Mouse (Mus musculus): ENCODE measurements around the gene Irf2bp2. TPM values are rescaled to one million over a fixed set of nuclear protein-coding genes. Genes with fewer than 3 reads are reported as not detected.
A peak's percentile ranks its signal among the peaks of the same experiment; 100 is the strongest.

Irf2bp2 gene
- polyA plus RNA-seq, 1 experiment from 2014 or later = 11.7 TPM

DNA sequence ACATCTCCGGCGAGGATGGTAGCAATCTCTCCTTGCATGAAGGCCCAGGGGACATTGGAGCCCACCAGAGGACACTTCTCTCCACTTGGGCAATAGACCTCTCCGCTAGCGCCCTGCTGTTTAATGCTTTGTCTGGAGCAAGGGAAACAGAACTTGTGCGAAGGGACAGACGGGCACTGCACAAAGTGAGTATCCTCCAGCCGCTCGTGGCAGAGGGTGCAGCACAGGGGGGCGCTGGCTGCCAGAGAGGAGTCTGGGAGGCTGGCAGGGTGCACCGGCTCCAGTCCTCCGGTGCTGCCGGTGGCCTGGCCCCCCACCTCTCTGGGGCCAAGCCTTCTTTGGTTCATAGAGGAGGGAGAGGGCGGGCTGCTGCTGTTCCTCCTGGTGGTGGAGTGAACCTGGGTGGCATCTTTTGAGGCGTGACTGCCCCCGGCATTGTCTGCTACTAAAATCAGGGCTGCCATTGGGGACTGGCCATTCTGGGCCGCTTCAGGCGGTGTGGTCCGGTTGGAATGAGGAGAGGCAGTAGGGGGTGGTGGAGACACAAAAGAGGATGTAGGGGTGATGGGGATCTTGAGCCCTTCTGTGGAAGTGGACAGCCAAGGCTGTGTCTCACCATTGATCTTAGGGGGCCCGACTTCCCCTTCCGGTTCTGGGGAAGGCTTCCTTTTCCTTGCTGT, 2.5 kb downstream of the Irf2bp2 start:
- H3K4me2 ChIP-seq (ENCODE audit: low read depth, low read length) = peak overlapping the region; percentile 94
- no peaks in the 10 kb centered on the region for H3K9me3 ChIP-seq (ENCODE audit: control insufficient read depth, low read length)
- peaks cover 33% of the 10 kb centered on the region for H3K4me1 ChIP-seq (replicated peaks; ENCODE audit: control insufficient read depth, insufficient read depth, low read length)
- peak overlapping the region; percentile 100 for H3K9ac ChIP-seq (ENCODE audit: low read length)
- peak overlapping the region; percentile 100 for H3K27ac ChIP-seq (ENCODE audit: low read length)
- ATAC-seq (ENCODE audit: low read depth) = no peak
- peak overlapping the region; percentile 100 for H3K4me3 ChIP-seq (ENCODE audit: low read length)
- under 1% methylated on average over 20 of the region's 20 CpGs for WGBS
- H3K36me3 ChIP-seq (ENCODE audit: control insufficient read depth, insufficient read depth, low read length) = peaks cover 9% of the 10 kb centered on the region; the same call in 1 of the 2 replicates
- H3K27me3 ChIP-seq (ENCODE audit: control insufficient read depth, insufficient read depth, low read depth, low read length) = no peaks in the 10 kb centered on the region

DNA sequence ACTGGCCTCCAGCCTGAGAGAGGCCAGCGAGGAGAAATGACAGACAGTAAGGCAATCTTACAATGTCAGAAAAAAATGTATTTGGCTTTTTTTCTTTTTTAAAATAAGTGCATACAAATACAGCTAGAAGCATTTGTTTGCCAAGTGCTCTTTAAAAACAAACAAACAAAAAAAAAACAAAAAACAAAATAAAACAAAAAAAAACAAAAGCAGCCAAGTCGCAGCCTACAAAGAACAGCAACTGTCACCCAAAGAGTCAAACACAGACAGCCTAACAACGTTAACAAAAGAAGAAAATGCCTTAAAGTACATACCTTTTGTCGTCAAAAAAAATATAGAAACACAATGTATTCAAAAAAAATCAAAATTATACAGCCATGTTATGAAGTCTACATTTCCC, 3.2 kb downstream of the Irf2bp2 start:
- H3K4me2 ChIP-seq (ENCODE audit: low read depth, low read length) = peak overlapping the region; percentile 94
- H3K27ac ChIP-seq (ENCODE audit: low read length) = peak overlapping the region; percentile 74
- H3K9me3 ChIP-seq (ENCODE audit: control insufficient read depth, low read length) = no peaks in the 10 kb centered on the region
- H3K9ac ChIP-seq (ENCODE audit: low read length) = peak overlapping the region; percentile 100
- H3K4me1 ChIP-seq (replicated peaks; ENCODE audit: control insufficient read depth, insufficient read depth, low read length) = peaks cover 35% of the 10 kb centered on the region
- no peaks in the 10 kb centered on the region for H3K27me3 ChIP-seq (ENCODE audit: control insufficient read depth, insufficient read depth, low read depth, low read length)
- H3K36me3 ChIP-seq (ENCODE audit: control insufficient read depth, insufficient read depth, low read length) = peaks cover 9% of the 10 kb centered on the region; the same call in 1 of the 2 replicates
- ATAC-seq (ENCODE audit: low read depth) = no peak
- H3K4me3 ChIP-seq (ENCODE audit: low read length) = peak overlapping the region; percentile 100
- 7% methylated on average over 4 of the region's 4 CpGs for WGBS

DNA sequence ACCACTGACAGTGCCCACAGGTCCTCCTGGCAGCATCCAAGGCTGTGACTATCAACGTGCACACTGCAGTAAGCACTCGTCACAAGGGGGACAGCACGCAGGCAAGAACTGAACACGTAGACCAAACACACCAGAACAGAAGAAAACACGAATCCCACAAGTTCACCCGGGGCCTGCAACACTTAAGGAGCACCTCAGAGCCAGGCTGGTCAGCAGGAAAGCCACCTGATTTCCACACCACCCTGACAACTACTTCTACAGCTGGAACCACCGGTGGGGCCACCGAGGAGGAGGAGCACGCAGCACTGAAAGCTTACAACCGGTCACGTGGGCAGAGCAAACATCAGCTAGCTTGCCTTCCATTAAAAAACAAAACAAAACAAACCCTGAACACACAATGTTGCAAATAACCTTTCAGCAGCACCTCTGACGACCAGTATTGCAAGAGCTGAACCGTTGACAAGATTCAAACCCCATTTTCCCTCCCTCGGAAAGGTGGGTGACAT, 3.7 kb downstream of the Irf2bp2 start:
- peak overlapping the region; percentile 100 for H3K9ac ChIP-seq (ENCODE audit: low read length)
- H3K4me3 ChIP-seq (ENCODE audit: low read length) = peak overlapping the region; percentile 100
- peak overlapping the region; percentile 94 for H3K4me2 ChIP-seq (ENCODE audit: low read depth, low read length)
- peaks cover 9% of the 10 kb centered on the region; the same call in 1 of the 2 replicates for H3K36me3 ChIP-seq (ENCODE audit: control insufficient read depth, insufficient read depth, low read length)
- no peaks in the 10 kb centered on the region for H3K9me3 ChIP-seq (ENCODE audit: control insufficient read depth, low read length)
- no peak for ATAC-seq (ENCODE audit: low read depth)
- no peaks in the 10 kb centered on the region for H3K27me3 ChIP-seq (ENCODE audit: control insufficient read depth, insufficient read depth, low read depth, low read length)
- WGBS = under 1% methylated on average over 14 of the region's 14 CpGs
- peak overlapping the region; percentile 74 for H3K27ac ChIP-seq (ENCODE audit: low read length)
- peaks cover 35% of the 10 kb centered on the region for H3K4me1 ChIP-seq (replicated peaks; ENCODE audit: control insufficient read depth, insufficient read depth, low read length)

- ATAC-seq (ENCODE audit: low read depth) = no peak
- H3K27me3 ChIP-seq (ENCODE audit: control insufficient read depth, insufficient read depth, low read depth, low read length) = no peaks in the 10 kb centered on the region
These were observed 4.2 kb downstream of the Irf2bp2 start for GRCm38 (mm10) chr8:126589507-126590023.

DNA sequence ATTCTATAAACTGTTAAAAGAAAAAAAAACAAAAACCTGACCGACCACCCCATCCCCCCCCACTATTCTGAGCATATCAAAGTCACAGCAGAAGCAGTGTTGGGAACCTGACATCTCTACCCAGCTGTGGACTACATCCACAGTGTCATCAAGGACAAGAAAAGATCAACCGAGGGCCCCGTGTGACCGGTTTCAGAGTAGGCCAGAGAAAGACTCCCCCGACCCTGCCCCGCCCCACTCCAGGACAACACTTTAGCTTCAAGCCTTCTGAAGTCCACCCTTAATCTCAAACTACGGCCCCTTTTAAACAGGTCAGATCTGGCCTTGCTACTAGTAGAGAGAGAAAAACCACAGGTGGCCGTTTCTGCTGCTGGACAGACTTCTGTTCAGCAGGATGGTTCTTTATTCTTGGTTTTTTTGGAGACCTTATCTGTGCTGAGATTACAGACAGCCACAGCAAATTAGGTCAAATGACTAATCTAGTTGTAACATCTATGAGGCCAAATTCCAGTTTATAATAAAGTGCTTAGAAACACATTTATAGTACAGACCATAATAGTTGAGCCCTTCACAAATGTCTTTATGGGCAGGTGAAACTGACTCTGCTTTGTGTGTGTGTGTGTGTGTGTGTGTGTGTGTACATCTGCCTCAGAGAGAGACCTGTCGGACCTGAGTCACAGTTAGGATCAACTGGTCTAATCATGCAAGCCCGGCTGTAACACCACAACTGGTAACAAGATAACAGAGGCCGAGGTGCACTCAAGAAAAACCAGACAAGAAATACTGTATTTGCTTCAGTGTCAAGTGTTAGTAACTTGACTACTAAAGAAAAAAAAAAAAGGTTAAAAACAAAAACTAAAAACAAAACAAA, 4.9 kb downstream of the Irf2bp2 start:
- H3K27me3 ChIP-seq (ENCODE audit: control insufficient read depth, insufficient read depth, low read depth, low read length) = no peaks in the 10 kb centered on the region
- H3K36me3 ChIP-seq (ENCODE audit: control insufficient read depth, insufficient read depth, low read length) = peaks cover 9% of the 10 kb centered on the region; the same call in 1 of the 2 replicates
- peak overlapping the region; percentile 100 for H3K4me3 ChIP-seq (ENCODE audit: low read length)
- WGBS = 4% methylated on average over 11 of the region's 11 CpGs
- peak overlapping the region; percentile 94 for H3K4me2 ChIP-seq (ENCODE audit: low read depth, low read length)
- H3K27ac ChIP-seq (ENCODE audit: low read length) = peak overlapping the region; percentile 59
- H3K9ac ChIP-seq (ENCODE audit: low read length) = peak overlapping the region; percentile 100
- no peak for ATAC-seq (ENCODE audit: low read depth)
- H3K4me1 ChIP-seq (replicated peaks; ENCODE audit: control insufficient read depth, insufficient read depth, low read length) = peaks cover 35% of the 10 kb centered on the region
- no peaks in the 10 kb centered on the region for H3K9me3 ChIP-seq (ENCODE audit: control insufficient read depth, low read length)

More at GRCm38 (mm10) chr8:126589507-126590023, 4.2 kb downstream of the Irf2bp2 start:
- Histone ChIP-seq H3K9ac (ENCODE audit: low read length) (peak overlapping the region; percentile 100), H3K4me2 (ENCODE audit: low read depth, low read length) (peak overlapping the region; percentile 94), H3K9me3 (ENCODE audit: control insufficient read depth, low read length) (no peaks in the 10 kb centered on the region), H3K27ac (ENCODE audit: low read length) (peak overlapping the region; percentile 74), H3K36me3 (ENCODE audit: control insufficient read depth, insufficient read depth, low read length) (peaks cover 9% of the 10 kb centered on the region; the same call in 1 of the 2 replicates), H3K4me3 (ENCODE audit: low read length) (peak overlapping the region; percentile 100), H3K4me1 (replicated peaks; ENCODE audit: control insufficient read depth, insufficient read depth, low read length) (peaks cover 35% of the 10 kb centered on the region)
- WGBS = 4% methylated on average over 1 of the region's 1 CpGs

- Histone ChIP-seq H3K36me3 (ENCODE audit: control insufficient read depth, insufficient read depth, low read length) (peaks cover 9% of the 10 kb centered on the region; the same call in 1 of the 2 replicates), H3K9me3 (ENCODE audit: control insufficient read depth, low read length) (no peaks in the 10 kb centered on the region), H3K27me3 (ENCODE audit: control insufficient read depth, insufficient read depth, low read depth, low read length) (no peaks in the 10 kb centered on the region), H3K27ac (ENCODE audit: low read length) (no peak overlapping the region; the same call in 1 of the 2 replicates), H3K9ac (ENCODE audit: low read length) (peak overlapping the region; percentile 100), H3K4me3 (ENCODE audit: low read length) (peak overlapping the region; percentile 100), H3K4me1 (replicated peaks; ENCODE audit: control insufficient read depth, insufficient read depth, low read length) (peaks cover 43% of the 10 kb centered on the region), H3K4me2 (ENCODE audit: low read depth, low read length) (peak overlapping the region; percentile 94)
- WGBS = 13% methylated on average over 10 of the region's 10 CpGs
- ATAC-seq (ENCODE audit: low read depth) = no peak
These were observed 5.8 kb downstream of the Irf2bp2 start for GRCm38 (mm10) chr8:126587836-126588503.

DNA sequence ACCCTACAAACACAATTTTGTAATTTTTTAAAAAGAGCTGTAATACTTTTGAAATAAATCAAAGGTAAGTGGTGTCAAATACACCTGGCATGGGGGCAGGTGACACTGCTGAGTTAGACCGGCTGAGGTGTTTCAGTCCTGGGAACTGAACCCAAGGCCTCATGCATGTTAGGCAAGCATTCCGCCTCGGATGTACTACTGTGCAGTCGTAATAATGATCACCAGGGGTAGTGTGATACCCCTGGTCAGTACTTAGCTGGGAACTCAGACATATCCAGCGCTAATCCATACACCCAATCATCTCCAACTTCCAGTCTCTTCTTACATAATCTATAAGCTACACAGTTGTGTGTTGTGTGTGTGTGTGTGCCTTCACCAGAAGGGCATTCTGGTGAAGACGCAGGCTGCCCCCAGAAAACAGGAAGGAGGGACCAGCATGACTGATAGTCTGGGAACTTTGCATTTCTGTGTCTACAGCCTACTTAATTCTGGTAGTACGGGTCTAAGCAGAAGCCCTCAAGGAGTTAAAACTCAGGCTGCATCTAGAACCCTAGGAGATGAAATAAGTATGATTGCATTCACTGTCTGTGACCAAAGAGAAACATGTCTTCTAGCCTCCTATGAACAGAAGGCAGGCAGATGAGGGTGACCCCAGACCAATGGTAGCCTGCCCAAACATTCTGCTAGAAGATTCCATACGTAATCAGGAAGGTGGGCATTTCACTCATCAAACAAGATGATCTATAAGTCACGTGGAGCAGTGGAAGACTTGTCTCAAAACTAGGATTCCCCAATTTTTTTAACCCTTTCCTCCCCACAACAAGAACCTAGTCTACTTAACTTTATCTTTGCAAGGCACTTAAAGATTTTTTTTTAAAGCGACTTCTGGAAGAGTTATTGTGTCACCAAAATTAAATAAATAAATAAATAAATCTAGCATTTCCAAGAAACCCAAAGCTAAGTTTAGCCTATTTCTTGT, 6.9 kb downstream of the Irf2bp2 start:
- H3K36me3 ChIP-seq (ENCODE audit: control insufficient read depth, insufficient read depth, low read length) = peaks cover 5% of the 10 kb centered on the region; the same call in 1 of the 2 replicates

DNA sequence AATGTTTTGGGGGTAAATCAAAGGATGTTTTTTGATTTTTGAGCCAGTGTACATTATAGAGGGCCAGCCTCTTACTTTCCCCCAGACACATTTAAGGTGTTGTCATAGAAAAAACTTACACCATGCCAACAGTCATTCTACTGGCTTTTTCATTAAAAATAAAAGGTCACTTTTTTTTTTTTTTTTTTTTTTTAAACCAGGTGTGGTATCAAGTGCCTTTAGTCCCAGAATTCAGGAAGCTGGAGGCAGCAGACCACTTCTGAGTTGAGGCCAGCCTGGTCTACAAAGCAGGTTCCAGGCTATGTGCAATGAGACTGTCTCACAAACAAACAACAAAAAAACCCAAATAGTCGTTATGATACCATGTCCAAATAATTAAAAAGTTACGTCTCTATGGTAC, 7.7 kb downstream of the Irf2bp2 start:
- H3K9ac ChIP-seq (ENCODE audit: low read length) = no peak overlapping the region
- ATAC-seq (ENCODE audit: low read depth) = no peak
- H3K9me3 ChIP-seq (ENCODE audit: control insufficient read depth, low read length) = no peaks in the 10 kb centered on the region
- no peak overlapping the region for H3K4me3 ChIP-seq (ENCODE audit: low read length)
- H3K4me1 ChIP-seq (replicated peaks; ENCODE audit: control insufficient read depth, insufficient read depth, low read length) = peaks cover 44% of the 10 kb centered on the region
- WGBS = 64% methylated on average over 2 of the region's 2 CpGs
- peak overlapping the region; percentile 98 for H3K27ac ChIP-seq (ENCODE audit: low read length)
- H3K36me3 ChIP-seq (ENCODE audit: control insufficient read depth, insufficient read depth, low read length) = peaks cover 5% of the 10 kb centered on the region; the same call in 1 of the 2 replicates
- no peaks in the 10 kb centered on the region for H3K27me3 ChIP-seq (ENCODE audit: control insufficient read depth, insufficient read depth, low read depth, low read length)
- H3K4me2 ChIP-seq (ENCODE audit: low read depth, low read length) = no peak overlapping the region; the same call in 1 of the 2 replicates

More for the DNA sequence above, 6.9 kb downstream of the Irf2bp2 start:
- peak overlapping the region; percentile 18; the same call in 1 of the 2 replicates for H3K4me3 ChIP-seq (ENCODE audit: low read length)
- peak overlapping the region; percentile 21 for H3K9ac ChIP-seq (ENCODE audit: low read length)
- peaks cover 44% of the 10 kb centered on the region for H3K4me1 ChIP-seq (replicated peaks; ENCODE audit: control insufficient read depth, insufficient read depth, low read length)
- peak overlapping the region; percentile 48 for H3K27ac ChIP-seq (ENCODE audit: low read length)
- no peaks in the 10 kb centered on the region for H3K27me3 ChIP-seq (ENCODE audit: control insufficient read depth, insufficient read depth, low read depth, low read length)
- no peaks in the 10 kb centered on the region for H3K9me3 ChIP-seq (ENCODE audit: control insufficient read depth, low read length)
- no peak for ATAC-seq (ENCODE audit: low read depth)
- 47% methylated on average over 10 of the region's 10 CpGs for WGBS
- H3K4me2 ChIP-seq (ENCODE audit: low read depth, low read length) = peak overlapping the region; percentile 94
